Mouse (Mus musculus): ENCODE data around the gene Ccdc88a. TPM values are rescaled to one million over a fixed set of nuclear protein-coding genes. Genes with fewer than 3 reads are reported as not detected.
"Not testable (repeated sequence)": the region's sequence is repeated elsewhere in the genome, so short reads cannot be mapped to it uniquely, and the experiment has no call there.

Gene Ccdc88a
- polyA plus RNA-seq, 1 experiment from 2014 or later, result 72.2 TPM

- H3K4me1 ChIP-seq (replicated peaks), result peaks cover 3% of the 10 kb centered on the region; the same call in 1 of the 2 replicates
- H3K4me3 ChIP-seq (replicated peaks), result peak within 1 kb of the TSS; percentile 69
- peak within 1 kb of the TSS; percentile 65 for H3K4me2 ChIP-seq
- 2% methylated on average over 47 of the region's 47 CpGs for WGBS
- no peaks in the 10 kb centered on the region for H3K9me3 ChIP-seq
- ATAC-seq (ENCODE audit: insufficient number of reproducible peaks, insufficient read depth, low FRiP score, low TSS enrichment, low read depth), result peak; percentile 94
- H3K36me3 ChIP-seq, result peaks cover 11% of the 10 kb centered on the region; the same call in 1 of the 2 replicates
- peak within 1 kb of the TSS; percentile 77 for H3K9ac ChIP-seq (replicated peaks)
- H3K27me3 ChIP-seq, result no peaks in the 10 kb centered on the region
- H3K27ac ChIP-seq, result peak within 1 kb of the TSS; percentile 87
Observed at GRCm38 (mm10) chr11:29525988-29526794, 152.7 kb downstream of the Ccdc88a start, which contains the start of gene Mtif2. Gene Mtif2 (plus strand): TSS chr11:29526408.

- Histone ChIP-seq H3K4me3 (replicated peaks) (no peak overlapping the region), H3K4me2 (no peak overlapping the region), H3K9me3 (no peaks in the 10 kb centered on the region), H3K9ac (replicated peaks) (no peak overlapping the region), H3K27me3 (no peaks in the 10 kb centered on the region), H3K36me3 (peaks cover 62% of the 10 kb centered on the region), H3K27ac (no peak overlapping the region), H3K4me1 (replicated peaks) (no peaks in the 10 kb centered on the region)
- no peak for ATAC-seq (ENCODE audit: insufficient number of reproducible peaks, insufficient read depth, low FRiP score, low TSS enrichment, low read depth)
- 86% methylated on average over 1 of the region's 1 CpGs for WGBS
Observed at GRCm38 (mm10) chr11:29538201-29538600, 164.7 kb downstream of the Ccdc88a start.

- ATAC-seq (ENCODE audit: insufficient number of reproducible peaks, insufficient read depth, low FRiP score, low TSS enrichment, low read depth), result no peak
- H3K36me3 ChIP-seq, result peaks cover 55% of the 10 kb centered on the region
- H3K9me3 ChIP-seq, result no peaks in the 10 kb centered on the region
- H3K4me2 ChIP-seq, result no peak overlapping the region
- H3K4me3 ChIP-seq (replicated peaks), result no peak overlapping the region
- peaks cover 12% of the 10 kb centered on the region for H3K4me1 ChIP-seq (replicated peaks)
- H3K27ac ChIP-seq, result no peak overlapping the region
- H3K27me3 ChIP-seq, result no peaks in the 10 kb centered on the region
- WGBS, result 92% methylated on average over 3 of the region's 3 CpGs
- H3K9ac ChIP-seq (replicated peaks), result no peak overlapping the region
Observed at GRCm38 (mm10) chr11:29544225-29544945, 170.9 kb downstream of the Ccdc88a start.

- not testable (repeated sequence) for H3K4me3 ChIP-seq (replicated peaks); H3K9me3 ChIP-seq; H3K27me3 ChIP-seq; H3K4me2 ChIP-seq; H3K9ac ChIP-seq (replicated peaks); ATAC-seq (ENCODE audit: insufficient number of reproducible peaks, insufficient read depth, low FRiP score, low TSS enrichment, low read depth); H3K27ac ChIP-seq
- peaks cover 12% of the 10 kb centered on the region for H3K4me1 ChIP-seq (replicated peaks)
- WGBS, result 81% methylated on average over 4 of the region's 4 CpGs
- peaks cover 53% of the 10 kb centered on the region for H3K36me3 ChIP-seq
Observed at GRCm38 (mm10) chr11:29545150-29545752, 171.8 kb downstream of the Ccdc88a start.

- peaks cover 45% of the 10 kb centered on the region for H3K36me3 ChIP-seq
- 95% methylated on average over 2 of the region's 2 CpGs for WGBS
- H3K27me3 ChIP-seq; H3K27ac ChIP-seq; H3K9me3 ChIP-seq; H3K9ac ChIP-seq (replicated peaks); ATAC-seq (ENCODE audit: insufficient number of reproducible peaks, insufficient read depth, low FRiP score, low TSS enrichment, low read depth): not testable (repeated sequence)
- peak overlapping the region; percentile 71 for H3K4me3 ChIP-seq (replicated peaks)
- H3K4me2 ChIP-seq, result peak overlapping the region; percentile 69
- peaks cover 12% of the 10 kb centered on the region for H3K4me1 ChIP-seq (replicated peaks)
Observed at GRCm38 (mm10) chr11:29546297-29546696, 172.8 kb downstream of the Ccdc88a start.

GRCm38 (mm10) chr11:29546762-29547161 lies 173.3 kb downstream of the Ccdc88a start:
- H3K4me2 ChIP-seq, result peak overlapping the region; percentile 69
- peak overlapping the region; percentile 85; the same call in 1 of the 2 replicates for H3K27ac ChIP-seq
- peak overlapping the region; percentile 91 for H3K9ac ChIP-seq (replicated peaks)
- peak overlapping the region; percentile 71 for H3K4me3 ChIP-seq (replicated peaks)
- peaks cover 41% of the 10 kb centered on the region for H3K36me3 ChIP-seq
- H3K9me3 ChIP-seq, result no peaks in the 10 kb centered on the region
- peaks cover 12% of the 10 kb centered on the region for H3K4me1 ChIP-seq (replicated peaks)
- 24% methylated on average over 2 of the region's 2 CpGs for WGBS
- no peaks in the 10 kb centered on the region for H3K27me3 ChIP-seq
- no peak for ATAC-seq (ENCODE audit: insufficient number of reproducible peaks, insufficient read depth, low FRiP score, low TSS enrichment, low read depth)

GRCm38 (mm10) chr11:29547249-29547751 lies 173.8 kb downstream of the Ccdc88a start:
- WGBS, result under 1% methylated on average over 27 of the region's 27 CpGs
- H3K4me3 ChIP-seq (replicated peaks), result peak overlapping the region; percentile 71
- peak overlapping the region; percentile 85 for H3K27ac ChIP-seq
- H3K4me2 ChIP-seq, result peak overlapping the region; percentile 69
- H3K4me1 ChIP-seq (replicated peaks), result peaks cover 12% of the 10 kb centered on the region
- H3K9me3 ChIP-seq, result no peaks in the 10 kb centered on the region
- peak overlapping the region; percentile 91 for H3K9ac ChIP-seq (replicated peaks)
- ATAC-seq (ENCODE audit: insufficient number of reproducible peaks, insufficient read depth, low FRiP score, low TSS enrichment, low read depth), result no peak
- no peaks in the 10 kb centered on the region for H3K27me3 ChIP-seq
- peaks cover 38% of the 10 kb centered on the region for H3K36me3 ChIP-seq

- no peaks in the 10 kb centered on the region for H3K9me3 ChIP-seq
- peak within 1 kb of the TSS; percentile 91 for H3K9ac ChIP-seq (replicated peaks)
- H3K4me3 ChIP-seq (replicated peaks), result peak within 1 kb of the TSS; percentile 71
Observed at GRCm38 (mm10) chr11:29547752-29548503, 174.5 kb downstream of the Ccdc88a start, which contains the start of the genes Clhc1 and Rps27a. Gene Clhc1 (plus strand): TSS chr11:29547950. Gene Rps27a (minus strand): TSS chr11:29548109.

GRCm38 (mm10) chr11:29548504-29549424 lies 175.3 kb downstream of the Ccdc88a start:
- H3K4me2 ChIP-seq, result peak overlapping the region; percentile 69
- no peaks in the 10 kb centered on the region for H3K9me3 ChIP-seq
- peak overlapping the region; percentile 91 for H3K9ac ChIP-seq (replicated peaks)
- no peak for ATAC-seq (ENCODE audit: insufficient number of reproducible peaks, insufficient read depth, low FRiP score, low TSS enrichment, low read depth)
- no peaks in the 10 kb centered on the region for H3K27me3 ChIP-seq
- 26% methylated on average over 23 of the region's 23 CpGs for WGBS
- H3K27ac ChIP-seq, result peak overlapping the region; percentile 45
- H3K36me3 ChIP-seq, result peaks cover 31% of the 10 kb centered on the region
- H3K4me3 ChIP-seq (replicated peaks), result peak overlapping the region; percentile 71
- peaks cover 12% of the 10 kb centered on the region for H3K4me1 ChIP-seq (replicated peaks)

More at GRCm38 (mm10) chr11:29547752-29548503, 174.5 kb downstream of the Ccdc88a start, which contains the start of the genes Clhc1 and Rps27a:
- under 1% methylated on average over 46 of the region's 46 CpGs for WGBS
- Histone ChIP-seq H3K36me3 (peaks cover 37% of the 10 kb centered on the region), H3K4me2 (peak within 1 kb of the TSS; percentile 69), H3K4me1 (replicated peaks) (peaks cover 12% of the 10 kb centered on the region), H3K27ac (peak within 1 kb of the TSS; percentile 85), H3K27me3 (no peaks in the 10 kb centered on the region)
- peak; percentile 97 for ATAC-seq (ENCODE audit: insufficient number of reproducible peaks, insufficient read depth, low FRiP score, low TSS enrichment, low read depth)

Measured in limb, embryonic 12.5 days (tissue).